21 mouse cellular contexts compared by ENCODE assay signal in the genomic region with DNA sequence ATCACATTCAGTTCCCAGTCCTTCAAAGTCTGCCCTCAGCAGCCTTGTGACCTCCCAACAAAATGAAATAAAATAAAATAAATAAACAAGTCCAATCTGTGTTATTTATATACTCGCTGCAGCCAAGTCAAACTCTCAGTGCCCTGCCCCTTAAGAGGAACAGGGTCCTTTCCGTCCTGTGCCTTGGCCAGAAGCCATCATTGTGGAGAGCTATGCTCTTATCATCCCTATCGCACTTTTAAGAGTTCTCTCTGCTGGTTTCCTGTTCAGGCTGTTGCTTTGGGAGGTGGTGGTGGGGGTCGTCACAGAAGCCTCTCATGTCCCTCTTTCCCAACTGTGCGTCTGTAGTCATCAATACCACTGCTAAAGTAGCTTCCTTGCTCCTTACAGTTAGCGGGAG.
DNase-seq lines count a peak whose midpoint lies in the region; ATAC-seq and TF ChIP-seq lines count a peak whose summit lies in the region.
"Had no signal": no experiment of that assay in that cellular context is flagged by ENCODE, and none has a peak within 500 bp of the region (broad histone marks: within the 10 kb centered on the region; RNA-seq: fewer than 3 reads in every experiment).

No protein-coding gene starts in this region.

- TF ChIP-seq CTCF in stomach, postnatal 0 days (IDR thresholded peaks at IDR 0.05; ENCODE audit: low read depth), result no peak

- no peaks in the 10 kb centered on the region for H3K27me3 ChIP-seq in stomach, postnatal 0 days (ENCODE audit: control insufficient read depth, insufficient read depth, low read length)
- H3K27me3 ChIP-seq: embryonic facial prominence, embryonic 12.5 days; forebrain, embryonic 13.5 days; intestine, embryonic 15.5 days; megakaryocyte, embryonic 14.5 days had no signal

- no peak overlapping the region for H3K9ac ChIP-seq in stomach, postnatal 0 days (ENCODE audit: low read length)
- H3K9ac ChIP-seq: embryonic facial prominence, embryonic 12.5 days; forebrain, embryonic 13.5 days; hindbrain, embryonic 14.5 days; intestine, embryonic 15.5 days; liver, postnatal 0 days; neural tube, embryonic 13.5 days had no signal

- H3K36me3 ChIP-seq in stomach, postnatal 0 days (ENCODE audit: control insufficient read depth, insufficient read depth, low read length), result no peaks in the 10 kb centered on the region
- H3K36me3 ChIP-seq: embryonic facial prominence, embryonic 12.5 days; intestine, embryonic 15.5 days; limb, embryonic 10.5 days; neural tube, embryonic 13.5 days had no signal

- no peak overlapping the region for H3K4me3 ChIP-seq in stomach, postnatal 0 days (ENCODE audit: low read depth, low read length)
- H3K4me3 ChIP-seq: embryonic facial prominence, embryonic 12.5 days; erythroblast, embryonic 14.5 days; forebrain, embryonic 13.5 days; intestine, embryonic 15.5 days; limb, embryonic 10.5 days; neural tube, embryonic 13.5 days had no signal

- H3K9me3 ChIP-seq in stomach, postnatal 0 days (ENCODE audit: control insufficient read depth, low read length), result no peaks in the 10 kb centered on the region
- H3K9me3 ChIP-seq: embryonic facial prominence, embryonic 12.5 days; forebrain, embryonic 13.5 days; intestine, embryonic 15.5 days; limb, embryonic 10.5 days; neural tube, embryonic 13.5 days had no signal

- H3K4me1 ChIP-seq in stomach, postnatal 0 days (replicated peaks; ENCODE audit: control insufficient read depth, insufficient read depth), result no peaks in the 10 kb centered on the region
- H3K4me1 ChIP-seq: embryonic facial prominence, embryonic 12.5 days; forebrain, embryonic 13.5 days; intestine, embryonic 15.5 days; limb, embryonic 10.5 days; megakaryocyte, embryonic 14.5 days; neural tube, embryonic 13.5 days had no signal

- intact Hi-C loops in heart, postnatal 36 days (cut with DNase I), result no loop called here

- H3K4me2 ChIP-seq in stomach, postnatal 0 days (replicated peaks; ENCODE audit: low read depth), result no peak overlapping the region
- H3K4me2 ChIP-seq: embryonic facial prominence, embryonic 12.5 days; forebrain, embryonic 13.5 days; hindbrain, embryonic 14.5 days; intestine, embryonic 15.5 days; neural tube, embryonic 13.5 days had no signal

- ATAC-seq in stomach, postnatal 0 days (ENCODE audit: low FRiP score, low TSS enrichment), result no peak
- ATAC-seq: CD4-positive, CD25-positive, alpha-beta regulatory T cell, adult 4 months; forebrain, embryonic 13.5 days; intestine, embryonic 15.5 days; liver, postnatal 0 days had no signal

- peak; percentile 89 for DNase-seq in heart, adult 11 months
- DNase-seq in heart, postnatal 36 days, result no peak
- peak; percentile 21 for DNase-seq in kidney, postnatal 10 days
- no peak for DNase-seq in kidney, postnatal 4 days
- peak; percentile 36 for DNase-seq in heart, postnatal 4 days
- DNase-seq in lung, postnatal 4 days, result peak; percentile 27 to 55
- DNase-seq in urinary bladder, postnatal 14 days (ENCODE audit: low spot score), result no peak
- DNase-seq in stomach, postnatal 0 days (ENCODE audit: low spot score), result no peak
- DNase-seq: cerebellum, postnatal 10 days; liver, postnatal 0 days; midbrain, embryonic 14.5 days; thymus, postnatal 36 days had no signal

- no peak for TF ChIP-seq EP300 in stomach, postnatal 0 days (optimal IDR thresholded peaks at IDR 0.05)

- H3K27ac ChIP-seq in stomach, postnatal 0 days (replicated peaks), result no peak overlapping the region
- H3K27ac ChIP-seq: embryonic facial prominence, embryonic 12.5 days; forebrain, embryonic 13.5 days; hindbrain, embryonic 14.5 days; intestine, embryonic 15.5 days; limb, embryonic 10.5 days; neural tube, embryonic 13.5 days had no signal

- WGBS in stomach, postnatal 0 days, result 73% methylated on average over 6 of the region's 6 CpGs

Comparison
In these comparisons a context has a peak if more than half of its experiments do, and no peak if none do; other contexts are left out.
1. DNase-seq: peak in heart, adult 11 months (single experiment), kidney, postnatal 10 days (single experiment), heart, postnatal 4 days (single experiment) and lung, postnatal 4 days (2 of 2); none in heart, postnatal 36 days (0 of 2), kidney, postnatal 4 days (0 of 2), urinary bladder, postnatal 14 days (single experiment) and stomach, postnatal 0 days (single experiment).